Mouse (Mus musculus) liver, adult 2 months (tissue): Measurements from ENCODE around the gene Slc25a34.

Experiments
- CTCF ChIP-seq: fragments of 200-500 bp; IDR thresholded peaks from 2 replicates; pipeline ENCODE4 v1.5.1; 2011; ENCODE audit warnings: low read depth, low read length, control low read depth
- POLR2A ChIP-seq: fragments of 200-500 bp; IDR thresholded peaks from 2 replicates; pipeline ENCODE4 v1.6.1; 2011; ENCODE audit warnings: low read length, control low read depth; ENCODE audit not compliant: insufficient read depth; ENCODE audit errors: extremely low read depth

DNA sequence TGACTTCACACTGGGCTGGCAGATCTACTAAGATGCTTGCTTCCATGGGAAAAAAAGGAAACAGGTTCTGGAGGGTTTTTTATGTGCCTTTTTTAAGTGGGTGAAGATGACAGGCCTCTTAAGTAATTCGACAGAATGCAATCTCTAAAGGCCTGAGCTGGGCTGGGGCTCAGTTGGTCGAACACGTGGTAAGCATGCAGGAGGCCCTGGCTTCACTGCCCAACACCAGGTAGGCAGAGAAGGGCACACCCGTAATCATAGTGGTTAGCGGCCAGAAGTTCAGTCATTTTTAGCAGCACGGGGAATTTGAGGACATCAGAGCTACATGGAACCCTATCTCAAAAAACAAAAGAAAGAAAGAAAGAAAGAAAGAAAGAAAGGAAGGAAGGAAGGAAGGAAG, 30.9 kb upstream of the Slc25a34 start:
- TF ChIP-seq CTCF, result no peak
- TF ChIP-seq POLR2A, result no peak
